Mouse (Mus musculus) stomach, embryonic 15.5 days (tissue): ENCODE results near the gene Tnrc18. TPM values are rescaled to one million over a fixed set of nuclear protein-coding genes. Genes with fewer than 3 reads are reported as not detected.
A peak's percentile ranks its signal among the peaks of the same experiment; 100 is the strongest.
"Not testable (repeated sequence)": the region's sequence is repeated elsewhere in the genome, so short reads cannot be mapped to it uniquely, and the experiment has no call there.

Experiments used
- ATAC-seq: fragments of 200-750 bp; cut with Nextera tagmentation; 2 replicates; pipeline ENCODE4 v1.8.0; 2017; ENCODE audit warnings: low read depth, moderate number of reproducible peaks, moderate TSS enrichment; ENCODE audit not compliant: insufficient read depth, low FRiP score
- H3K27ac ChIP-seq: fragments of 300-500 bp; sonication (generic); 2 replicates; pipeline ENCODE4 v1.5.1; 2015; ENCODE audit warnings: mild to moderate bottlenecking, inconsistent platforms
- H3K27me3 ChIP-seq: fragments of 300-500 bp; sonication (generic); replicated peaks from 2 replicates; pipeline ENCODE4 v1.6.1; 2015; ENCODE audit warnings: inconsistent platforms
- H3K36me3 ChIP-seq: fragments of 300-500 bp; sonication (generic); 2 replicates; pipeline ENCODE4 v1.6.1; 2015; ENCODE audit warnings: inconsistent platforms
- H3K4me1 ChIP-seq: fragments of 300-500 bp; sonication (generic); 2 replicates; pipeline ENCODE4 v1.6.1; 2015; ENCODE audit warnings: inconsistent platforms
- H3K4me2 ChIP-seq: fragments of 300-500 bp; sonication (generic); 2 replicates; pipeline ENCODE4 v1.6.1; 2015; ENCODE audit warnings: mild to moderate bottlenecking, inconsistent platforms
- H3K4me3 ChIP-seq: fragments of 300-500 bp; sonication (generic); replicated peaks from 2 replicates; pipeline ENCODE4 v1.5.1; 2015; ENCODE audit warnings: inconsistent platforms
- H3K9ac ChIP-seq: fragments of 300-500 bp; sonication (generic); 2 replicates; pipeline ENCODE4 v1.6.1; 2015; ENCODE audit warnings: inconsistent platforms
- H3K9me3 ChIP-seq: fragments of 300-500 bp; sonication (generic); 2 replicates; pipeline ENCODE4 v1.6.1; 2016; ENCODE audit warnings: inconsistent platforms
- WGBS: fragments of 180-500 bp; shearing (Covaris S2); methylation state at CpG from one replicate; pipeline ENCODE4 v1.1.7; 2015; 5-methylcytosine and 5-hydroxymethylcytosine counted together
- polyA plus RNA-seq: library from polyadenylated mRNA; unstranded; fragments of >200 nt; fragmentation: Nextera tagmentation; extraction: Ambion mirVana; gene quantifications from 2 replicates; pipeline ENCODE4 v1.2.1, GENCODE M21; 2015

Gene Tnrc18
- polyA plus RNA-seq, 1 experiment from 2014 or later, result 29.5 TPM

- 0 out of 2 replicates have a peak, but pooled peaks cover 4% of the 10 kb centered on the region for H3K4me1 ChIP-seq
- H3K9me3 ChIP-seq, result no peaks in the 10 kb centered on the region
- peak; percentile 37; the same call in 1 of the 2 replicates for ATAC-seq
- H3K9ac ChIP-seq, result no peak overlapping the region
- no peak overlapping the region for H3K4me2 ChIP-seq
- no peaks in the 10 kb centered on the region for H3K36me3 ChIP-seq
- H3K27ac ChIP-seq, result 0 out of 2 replicates have a peak overlapping the region, but pooled peaks have one; percentile 55
- 29% methylated on average over 7 of the region's 7 CpGs for WGBS
- H3K4me3 ChIP-seq, result no peak overlapping the region
- no peaks in the 10 kb centered on the region for H3K27me3 ChIP-seq
Observed at GRCm38 (mm10) chr5:142842137-142842642, 24.7 kb upstream of the Tnrc18 start.

GRCm38 (mm10) chr5:142841372-142842136 lies 24.1 kb upstream of the Tnrc18 start:
- Histone ChIP-seq H3K4me1 (peaks cover 8% of the 10 kb centered on the region; the same call in 1 of the 2 replicates), H3K4me3 (no peak overlapping the region), H3K9me3 (no peaks in the 10 kb centered on the region), H3K4me2 (no peak overlapping the region), H3K27me3 (no peaks in the 10 kb centered on the region), H3K9ac (no peak overlapping the region), H3K36me3 (no peaks in the 10 kb centered on the region), H3K27ac (peak overlapping the region; percentile 55; the same call in 1 of the 2 replicates)
- ATAC-seq, result peak; percentile 40; the same call in 1 of the 2 replicates
- 55% methylated on average over 8 of the region's 8 CpGs for WGBS

- not testable (repeated sequence) for H3K9me3 ChIP-seq, H3K27ac ChIP-seq, H3K27me3 ChIP-seq, H3K4me2 ChIP-seq, H3K9ac ChIP-seq, H3K4me1 ChIP-seq, ATAC-seq, H3K36me3 ChIP-seq, H3K4me3 ChIP-seq
- WGBS, result 97% methylated on average over 2 of the region's 2 CpGs
Observed at GRCm38 (mm10) chr5:142837427-142837826, 20.0 kb upstream of the Tnrc18 start.

- Histone ChIP-seq H3K27ac (no peak overlapping the region), H3K9ac (no peak overlapping the region), H3K4me2 (no peak overlapping the region), H3K36me3 (no peaks in the 10 kb centered on the region), H3K9me3 (no peaks in the 10 kb centered on the region), H3K4me1 (peaks cover 3% of the 10 kb centered on the region; the same call in 1 of the 2 replicates), H3K27me3 (no peaks in the 10 kb centered on the region), H3K4me3 (no peak overlapping the region)
- 43% methylated on average over 6 of the region's 6 CpGs for WGBS
- ATAC-seq, result no peak
Observed at GRCm38 (mm10) chr5:142836891-142837290, 19.4 kb upstream of the Tnrc18 start.

GRCm38 (mm10) chr5:142833646-142834438 lies 16.4 kb upstream of the Tnrc18 start:
- peaks cover 3% of the 10 kb centered on the region; the same call in 1 of the 2 replicates for H3K4me1 ChIP-seq
- no peak overlapping the region for H3K9ac ChIP-seq
- WGBS, result 50% methylated on average over 8 of the region's 8 CpGs
- ATAC-seq, result peak; percentile 50; the same call in 1 of the 2 replicates
- peak overlapping the region; percentile 31; the same call in 1 of the 2 replicates for H3K27ac ChIP-seq
- no peaks in the 10 kb centered on the region for H3K27me3 ChIP-seq
- H3K4me2 ChIP-seq, result no peak overlapping the region
- H3K4me3 ChIP-seq, result no peak overlapping the region
- no peaks in the 10 kb centered on the region for H3K9me3 ChIP-seq
- no peaks in the 10 kb centered on the region for H3K36me3 ChIP-seq

GRCm38 (mm10) chr5:142826131-142826530 lies 8.7 kb upstream of the Tnrc18 start:
- Histone ChIP-seq H3K4me1 (peaks cover 27% of the 10 kb centered on the region), H3K36me3 (no peaks in the 10 kb centered on the region), H3K9me3 (no peaks in the 10 kb centered on the region), H3K27me3 (no peaks in the 10 kb centered on the region), H3K4me3 (no peak overlapping the region), H3K9ac (no peak overlapping the region), H3K27ac (no peak overlapping the region), H3K4me2 (no peak overlapping the region)
- no peak for ATAC-seq
- 86% methylated on average over 4 of the region's 4 CpGs for WGBS

GRCm38 (mm10) chr5:142825665-142826064 lies 8.2 kb upstream of the Tnrc18 start:
- no peak overlapping the region for H3K9ac ChIP-seq
- peaks cover 27% of the 10 kb centered on the region for H3K4me1 ChIP-seq
- no peak overlapping the region for H3K4me2 ChIP-seq
- H3K27me3 ChIP-seq, result no peaks in the 10 kb centered on the region
- no peaks in the 10 kb centered on the region for H3K9me3 ChIP-seq
- no peak overlapping the region for H3K27ac ChIP-seq
- 78% methylated on average over 5 of the region's 5 CpGs for WGBS
- ATAC-seq, result no peak
- H3K36me3 ChIP-seq, result no peaks in the 10 kb centered on the region
- H3K4me3 ChIP-seq, result no peak overlapping the region

- Histone ChIP-seq H3K4me1 (peaks cover 27% of the 10 kb centered on the region), H3K27ac (peak overlapping the region; percentile 100), H3K9ac (no peak overlapping the region), H3K36me3 (no peaks in the 10 kb centered on the region), H3K4me2 (peak overlapping the region; percentile 79), H3K27me3 (no peaks in the 10 kb centered on the region), H3K9me3 (no peaks in the 10 kb centered on the region), H3K4me3 (peak overlapping the region; percentile 66)
- 22% methylated on average over 6 of the region's 6 CpGs for WGBS
- no peak for ATAC-seq
Observed at GRCm38 (mm10) chr5:142824091-142824490, 6.6 kb upstream of the Tnrc18 start.

GRCm38 (mm10) chr5:142823096-142824062 lies 5.9 kb upstream of the Tnrc18 start:
- H3K27me3 ChIP-seq, result no peaks in the 10 kb centered on the region
- ATAC-seq, result peak; percentile 64
- H3K27ac ChIP-seq, result peak overlapping the region; percentile 100
- WGBS, result 8% methylated on average over 31 of the region's 31 CpGs
- peak overlapping the region; percentile 91; the same call in 1 of the 2 replicates for H3K9ac ChIP-seq
- H3K4me1 ChIP-seq, result peaks cover 27% of the 10 kb centered on the region
- H3K4me3 ChIP-seq, result peak overlapping the region; percentile 66
- H3K9me3 ChIP-seq, result no peaks in the 10 kb centered on the region
- H3K36me3 ChIP-seq, result no peaks in the 10 kb centered on the region
- peak overlapping the region; percentile 79 for H3K4me2 ChIP-seq

- under 1% methylated on average over 36 of the region's 36 CpGs for WGBS
Observed at GRCm38 (mm10) chr5:142822286-142823095, 5.0 kb upstream of the Tnrc18 start.

More at GRCm38 (mm10) chr5:142822286-142823095, 5.0 kb upstream of the Tnrc18 start:
- ATAC-seq, result 0 out of 2 replicates have a peak, but pooled peaks have one; percentile 2
- Histone ChIP-seq H3K36me3 (no peaks in the 10 kb centered on the region), H3K4me2 (peak overlapping the region; percentile 79), H3K4me1 (peaks cover 27% of the 10 kb centered on the region), H3K4me3 (peak overlapping the region; percentile 66), H3K9ac (peak overlapping the region; percentile 91; the same call in 1 of the 2 replicates), H3K27me3 (no peaks in the 10 kb centered on the region), H3K27ac (peak overlapping the region; percentile 100), H3K9me3 (no peaks in the 10 kb centered on the region)
